Mouse (Mus musculus) heart, postnatal 10 days (tissue): ENCODE results near the gene Nfat5. TPM values are rescaled to one million over a fixed set of nuclear protein-coding genes. Genes with fewer than 3 reads are reported as not detected.

Experiments used
- DNase-seq, 2 experiments: peaks; one replicate each; pipeline ENCODE4 v3.0.0; 2021
- intact Hi-C: fragments of 180-260 bp; cut with DNase I; formaldehyde crosslinking; loops from one replicate; pipeline ENCODE4 v1.15.1; 2025
- total RNA-seq, 2 experiments: library from RNA; stranded (reverse); gene quantifications; 2 replicates each; pipeline ENCODE4 v1.2.3; 2021

Nfat5 gene
- total RNA-seq, 2 experiments from 2014 or later, result 37.9 to 43.0 TPM

DNA sequence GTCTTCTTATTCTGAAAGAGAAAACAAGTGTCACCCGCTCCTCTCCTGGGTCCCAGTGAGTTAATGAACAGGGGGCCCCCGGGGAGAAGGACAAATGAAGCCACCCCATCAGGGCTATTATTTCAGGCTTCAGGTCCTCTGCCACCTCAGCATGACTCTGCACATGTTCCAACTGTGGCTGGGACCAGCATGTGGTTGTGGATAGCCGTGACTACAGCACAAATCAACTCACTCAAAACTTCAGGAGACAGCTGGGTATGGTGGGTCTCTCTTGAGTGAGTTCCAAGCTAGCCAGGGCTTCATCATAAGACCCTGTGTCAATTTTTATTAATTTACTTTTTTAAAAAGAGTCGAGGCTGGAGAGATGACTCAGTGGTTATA, 97.9 kb downstream of the Nfat5 start:
- no peak for DNase-seq
- intact Hi-C loops, result no loop called here

- intact Hi-C loops, result no loop called here
- no peak for DNase-seq
These were observed 102.1 kb downstream of the Nfat5 start for GRCm38 (mm10) chr8:107395397-107395796.

DNA sequence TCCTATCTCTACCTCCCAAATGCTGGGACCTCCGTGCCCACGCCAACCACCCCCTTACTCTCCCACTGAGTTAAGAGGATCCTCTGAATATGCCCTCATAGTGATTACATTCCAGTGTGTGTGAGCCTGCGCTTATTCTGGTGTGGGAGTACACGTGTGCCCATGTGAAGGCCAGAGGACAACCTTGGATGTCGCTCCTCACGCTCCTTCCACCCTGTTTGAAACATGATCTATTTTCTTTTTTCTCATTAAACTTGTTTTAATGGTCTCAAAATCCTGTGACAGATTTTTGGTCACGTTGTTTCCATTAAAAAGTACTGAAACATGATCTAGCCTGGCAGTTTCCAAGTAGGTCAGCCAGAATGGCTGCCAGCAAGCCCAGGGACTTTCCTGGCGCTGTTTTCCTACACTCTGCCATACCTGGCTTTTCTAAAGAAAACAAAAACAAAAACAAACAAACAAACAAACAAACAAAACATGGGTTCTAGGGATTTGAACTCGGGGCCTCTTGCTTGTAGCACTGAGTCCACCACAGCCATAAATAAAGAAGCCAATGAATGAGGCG, 102.9 kb downstream of the Nfat5 start:
- intact Hi-C loops, result no loop called here
- no peak for DNase-seq

GRCm38 (mm10) chr8:107397665-107398064, 104.4 kb downstream of the Nfat5 start:
- no peak for DNase-seq
- intact Hi-C loops, result no loop called here

DNA sequence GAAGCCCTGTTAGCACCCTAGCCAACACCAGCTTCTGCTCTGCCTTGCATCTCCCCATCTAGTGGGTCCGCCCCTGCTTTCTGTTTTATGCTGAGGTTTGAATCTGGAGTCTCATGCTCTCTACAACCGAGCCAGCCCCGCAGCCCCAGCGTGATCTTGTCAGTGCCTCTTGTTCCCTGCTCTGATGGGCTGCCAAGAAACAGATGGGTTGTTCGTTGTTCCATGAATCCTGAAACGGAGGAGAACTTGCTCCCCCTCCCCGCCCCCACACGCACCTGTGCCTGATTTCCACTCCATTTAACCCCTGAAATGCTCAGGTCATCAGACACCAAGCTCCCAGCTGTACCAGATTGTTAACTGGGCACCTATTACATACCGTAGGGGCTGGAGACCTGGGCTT, 106.2 kb downstream of the Nfat5 start:
- intact Hi-C loops, result no loop called here
- DNase-seq, result no peak

DNA sequence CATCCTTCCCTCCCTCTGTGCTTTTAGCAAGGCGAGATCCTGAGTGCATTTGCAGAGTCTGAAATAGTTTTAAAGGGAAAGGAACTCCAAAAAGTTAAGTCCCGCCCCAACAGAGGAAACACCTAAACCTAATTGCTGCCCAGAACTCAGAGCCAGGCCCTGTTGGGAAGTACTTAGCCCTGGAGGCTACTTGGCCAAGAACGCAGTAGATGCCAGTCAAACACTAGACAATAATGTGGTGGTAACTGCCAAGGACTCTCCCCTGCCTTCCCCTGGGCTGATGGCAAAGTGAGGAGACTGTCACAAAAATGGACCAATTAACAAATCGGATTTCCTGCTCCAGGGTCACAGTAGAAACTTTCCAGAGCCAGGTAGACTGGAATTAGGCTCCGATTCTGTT, 108.6 kb downstream of the Nfat5 start:
- no peak for DNase-seq
- intact Hi-C loops, result no loop called here

DNA sequence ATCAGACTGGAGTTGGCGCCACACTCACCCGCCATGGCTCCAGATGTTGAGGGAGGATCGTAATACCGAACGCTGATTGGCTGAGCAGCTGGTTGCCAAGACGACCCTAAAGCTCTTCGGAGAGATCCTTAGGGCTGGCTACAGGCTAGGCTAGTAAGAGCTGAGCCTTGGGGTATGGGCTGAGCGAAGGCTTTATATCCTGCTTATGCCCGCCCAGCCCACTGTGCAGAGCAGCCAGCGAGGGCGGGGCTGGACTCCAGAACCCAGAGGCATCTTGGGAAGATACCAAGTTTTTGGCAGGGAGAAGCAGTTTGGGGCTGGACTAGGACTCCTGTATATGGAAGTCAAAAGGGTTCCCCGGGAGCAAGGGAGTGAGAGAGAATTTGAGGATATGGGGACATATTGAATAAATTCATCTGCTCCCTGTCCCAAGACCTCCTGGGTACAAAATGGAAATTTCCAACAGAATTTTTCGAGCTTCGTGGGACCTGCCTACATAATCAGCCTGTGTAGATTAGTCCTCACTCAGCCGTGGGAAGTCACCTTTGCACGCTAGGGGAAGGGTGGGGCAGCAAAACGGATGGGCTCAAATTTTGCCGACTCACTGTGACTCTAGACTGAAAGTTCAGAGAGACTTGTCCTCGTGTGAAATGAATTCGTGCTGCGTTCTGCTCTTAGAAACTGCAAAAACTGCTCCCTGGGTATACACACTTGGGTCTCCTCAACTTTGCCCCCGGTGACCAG, 109.9 kb downstream of the Nfat5 start, which contains the start of gene Nqo1:
TSS of gene Nqo1 (minus strand) at position 169 of the 744 bp plus-strand sequence.
- intact Hi-C loops, result no loop called here

DNA sequence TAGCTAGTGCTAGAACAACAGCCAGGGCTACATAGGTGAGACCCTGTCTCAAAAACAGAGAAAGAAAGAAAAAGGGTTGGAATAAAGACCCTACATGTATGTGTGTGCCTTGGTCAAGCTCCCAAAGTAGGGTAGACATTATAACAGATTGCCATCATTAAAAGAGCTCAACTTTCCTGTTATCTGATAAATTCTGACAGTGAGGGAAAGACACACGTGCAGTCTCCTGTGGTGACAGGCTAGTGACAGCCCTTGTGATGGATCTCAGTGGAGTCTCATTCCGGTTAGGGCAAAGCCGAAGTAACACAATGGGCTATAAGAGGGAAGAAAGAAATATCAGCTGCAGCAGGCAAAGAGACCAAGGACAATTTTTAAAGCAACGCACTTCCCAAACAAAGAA, 110.8 kb downstream of the Nfat5 start:
- intact Hi-C loops, result no loop called here
- no peak for DNase-seq

More for the DNA sequence above, 109.9 kb downstream of the Nfat5 start, which contains the start of gene Nqo1:
- peak; percentile 87 for DNase-seq

- no peak for DNase-seq
These were observed 112.7 kb downstream of the Nfat5 start for GRCm38 (mm10) chr8:107405935-107406334.

DNA sequence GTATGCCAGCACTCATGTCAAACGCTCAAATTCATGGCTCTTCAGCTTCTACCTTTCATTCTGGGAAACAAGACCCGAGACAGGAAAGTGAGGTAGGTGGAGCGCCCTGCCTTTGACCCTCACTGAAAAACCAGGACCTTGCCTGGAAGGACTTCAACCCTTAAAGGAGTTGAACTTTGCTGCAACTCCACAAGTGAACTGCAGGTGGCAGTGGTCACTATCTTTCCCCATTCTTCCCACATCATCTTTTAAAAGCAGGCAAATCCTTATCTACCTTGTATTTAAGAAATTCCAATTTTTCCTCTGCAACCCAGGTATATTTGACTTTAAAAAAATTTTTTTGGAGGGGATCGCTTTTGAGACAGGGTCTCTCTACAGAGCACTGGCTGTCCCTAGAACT, 118.1 kb downstream of the Nfat5 start:
- intact Hi-C loops, result no loop called here
- no peak for DNase-seq

More at GRCm38 (mm10) chr8:107405935-107406334, 112.7 kb downstream of the Nfat5 start:
- intact Hi-C loops, result no loop called here

DNA sequence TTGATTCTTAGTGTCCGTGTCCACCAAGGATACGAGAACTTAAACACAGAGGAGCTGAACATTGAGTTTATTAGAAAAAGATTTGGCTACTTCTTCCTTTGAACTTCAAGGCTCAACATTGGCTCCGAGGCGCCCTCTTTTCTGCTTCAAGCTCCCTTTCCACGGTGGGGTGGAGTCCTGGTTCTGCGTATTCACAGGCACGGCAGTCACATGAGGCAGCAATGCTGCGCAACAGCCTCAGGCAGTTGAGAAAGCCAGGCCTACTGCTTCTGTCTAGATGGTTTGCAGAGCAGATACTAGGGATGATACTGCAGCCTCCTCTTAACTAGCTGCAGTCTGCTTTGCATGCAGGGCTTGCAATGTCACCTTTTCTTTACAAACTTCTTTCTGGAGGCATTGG, 119.3 kb downstream of the Nfat5 start:
- no peak for DNase-seq
- intact Hi-C loops, result no loop called here

GRCm38 (mm10) chr8:107413881-107414280, 120.6 kb downstream of the Nfat5 start:
- DNase-seq, result no peak
- intact Hi-C loops, result no loop called here

DNA sequence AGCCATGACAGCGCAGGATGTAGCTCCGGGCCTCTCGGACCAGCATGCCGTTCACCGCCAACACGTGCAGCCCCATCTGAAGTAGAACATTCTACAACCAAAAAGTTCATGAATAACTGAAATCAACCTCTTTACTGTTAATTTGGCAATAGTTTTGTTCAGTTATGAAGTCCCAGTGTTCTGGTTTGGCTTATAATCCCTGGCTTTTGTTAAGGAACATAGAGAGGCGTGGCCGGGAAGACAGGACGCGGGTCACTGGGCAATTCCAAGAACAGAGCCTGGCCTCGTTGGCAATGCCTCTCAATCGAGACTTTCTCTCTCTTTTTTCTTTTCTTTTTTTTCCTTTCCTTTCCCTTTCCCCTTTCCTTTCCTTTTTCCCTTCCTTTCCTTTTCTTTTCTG, 123.7 kb downstream of the Nfat5 start:
- DNase-seq, result no peak
- intact Hi-C loops, result no loop called here

GRCm38 (mm10) chr8:107424176-107424575, 130.9 kb downstream of the Nfat5 start:
- DNase-seq, result no peak
- intact Hi-C loops, result loop anchor here (5.0 kb wide), 1 partner anchor 322 kb away; no protein-coding TSS in a partner anchor

GRCm38 (mm10) chr8:107424597-107425229, 131.4 kb downstream of the Nfat5 start, which contains the start of gene Nob1:
Gene Nob1, minus strand, starts transcription at chr8:107425051.
- intact Hi-C loops, result loop anchor here (1.0 to 5.0 kb wide), 2 partner anchors 38 to 322 kb away; no protein-coding TSS in a partner anchor
- DNase-seq, result peak; percentile 97 to 98

GRCm38 (mm10) chr8:107425230-107425597, 131.9 kb downstream of the Nfat5 start:
- no peak for DNase-seq

More at GRCm38 (mm10) chr8:107425230-107425597, 131.9 kb downstream of the Nfat5 start:
- intact Hi-C loops, result loop anchor here (1.0 kb wide), 1 partner anchor 39 kb away; no protein-coding TSS in a partner anchor

Other genes with a start within 250 kb of the Nfat5 start
- 10 to 100 TPM; 43.4 to 53.1 TPM for gene Pdf, start 244.9 kb upstream of the Nfat5 start, total RNA-seq
- gene Cog8, start 236.8 kb upstream of the Nfat5 start, total RNA-seq, result 10 to 100 TPM; 18.9 to 22.1 TPM
- gene Nip7, start 236.6 kb upstream of the Nfat5 start, total RNA-seq, result 10 to 100 TPM; 24.9 to 28.8 TPM
- not detected for gene Tmed6, start 227.8 kb upstream of the Nfat5 start, total RNA-seq
- gene Terf2, start 196.9 kb upstream of the Nfat5 start, total RNA-seq, result 10 to 100 TPM; 18.0 to 18.1 TPM
- 10 to 100 TPM; 47.0 to 48.9 TPM for gene Cyb5b, start 142.8 kb upstream of the Nfat5 start, total RNA-seq
- 10 to 100 TPM; 14.8 to 17.0 TPM for gene Nqo1, start 109.7 kb downstream of the Nfat5 start, total RNA-seq
- 10 to 100 TPM; 23.3 to 26.1 TPM for gene Nob1, start 131.6 kb downstream of the Nfat5 start, total RNA-seq
- gene Wwp2, start 142.9 kb downstream of the Nfat5 start, total RNA-seq, result 10 to 100 TPM; 27.2 to 30.1 TPM